In the genomic region with DNA sequence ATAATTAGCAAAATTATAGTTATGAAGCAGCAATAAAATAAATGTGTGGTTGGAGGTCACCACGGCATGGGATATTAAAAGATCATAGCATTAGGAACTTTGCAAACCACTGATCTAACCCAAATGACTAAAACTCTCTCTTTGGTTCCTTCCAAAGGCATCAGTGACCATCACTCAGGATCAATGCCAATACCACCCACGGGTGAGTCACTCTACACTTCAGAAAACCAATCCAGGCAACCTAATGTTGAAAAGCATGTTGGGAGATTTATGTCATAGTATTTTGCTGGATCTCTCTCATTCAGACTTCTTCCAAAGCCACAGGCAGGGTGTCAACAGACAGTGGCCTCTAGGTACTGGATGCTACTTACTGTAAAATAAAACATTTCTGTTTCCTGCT, we compare ENCODE assay signal across 18 mouse cellular contexts.
DNase-seq lines count a peak whose midpoint lies in the region; TF ChIP-seq lines count a peak whose summit lies in the region.
"Had no signal": no experiment of that assay in that cellular context is flagged by ENCODE, and none has a peak within 500 bp of the region (broad histone marks: within the 10 kb centered on the region; RNA-seq: fewer than 3 reads in every experiment).

No protein-coding gene starts in this region.

- no peaks in the 10 kb centered on the region for H3K36me3 ChIP-seq in kidney, adult 2 months (ENCODE audit: control insufficient read depth, insufficient read depth, low read length)

- TF ChIP-seq POLR2A in kidney, adult 2 months (IDR thresholded peaks at IDR 0.05; ENCODE audit: low read depth, low read length): no peak

- no peaks in the 10 kb centered on the region for H3K27me3 ChIP-seq in kidney, adult 2 months (replicated peaks; ENCODE audit: control insufficient read depth, insufficient read depth, low read length)
- H3K27me3 ChIP-seq: hindbrain, embryonic 12.5 days; hindbrain, embryonic 15.5 days had no signal

- no peak for TF ChIP-seq CTCF in kidney, adult 2 months (conservative IDR thresholded peaks at IDR 0.05; ENCODE audit: insufficient read depth, insufficient read length, low read depth, low read length)

- H3K4me1 ChIP-seq in kidney, adult 2 months (ENCODE audit: control insufficient read depth, insufficient read depth, low read length): no peaks in the 10 kb centered on the region
- H3K4me1 ChIP-seq: hindbrain, embryonic 12.5 days; hindbrain, embryonic 15.5 days had no signal

- peak; percentile 38 for DNase-seq in adrenal gland, adult 2 months
- no peak for DNase-seq in adrenal gland, postnatal 25 days
- DNase-seq in NIH3T3 (ENCODE audit: low read depth): peak; percentile 66
- peak; percentile 21 for DNase-seq in fibroblast of lung, adult 2 months (ENCODE audit: low read depth)
- no peak for DNase-seq in left cerebral cortex, adult 18-20 months (ENCODE audit: low spot score in 2 of 2)
- DNase-seq in kidney, adult 2 months: no peak
- DNase-seq: adrenal gland, postnatal 10 days; cerebellum, adult 11-12 months; cerebellum, adult 8-10 months; cerebellum, postnatal 10 days; cerebellum, postnatal 36 days; embryo, embryonic 11 days; forebrain, postnatal 0 days; gastrocnemius, adult 2 months; gastrocnemius, postnatal 14 days; heart, adult 11 months had no signal

- no peak overlapping the region for H3K4me3 ChIP-seq in kidney, adult 2 months (ENCODE audit: insufficient read depth, low read depth, low read length)
- H3K4me3 ChIP-seq: gastrocnemius, adult 2 months; hindbrain, embryonic 12.5 days; hindbrain, embryonic 15.5 days had no signal

- no peak overlapping the region for H3K27ac ChIP-seq in kidney, adult 2 months (ENCODE audit: insufficient read depth, low read depth, low read length)
- H3K27ac ChIP-seq: gastrocnemius, adult 2 months; hindbrain, embryonic 12.5 days; hindbrain, embryonic 15.5 days had no signal

- 88% methylated on average over 2 of the region's 2 CpGs for WGBS in kidney, adult 2 months

Comparison
In these comparisons a context has a peak if more than half of its experiments do, and no peak if none do; other contexts are left out.
1. DNase-seq: peak in adrenal gland, adult 2 months (single experiment), NIH3T3 (single experiment) and fibroblast of lung, adult 2 months (single experiment); none in adrenal gland, postnatal 25 days (single experiment), left cerebral cortex, adult 18-20 months (0 of 2) and kidney, adult 2 months (single experiment).